Mouse (Mus musculus) layer of hippocampus, adult 18-20 months (tissue): Measurements from ENCODE around the gene Dscam. TPM values are rescaled to one million over a fixed set of nuclear protein-coding genes. Genes with fewer than 3 reads are reported as not detected.

Experiments
- DNase-seq, 2 experiments: peaks; one replicate each; pipeline ENCODE4 v3.0.0; 2022; ENCODE audit warnings: low spot score in 2 of 2
- total RNA-seq, 2 experiments: library from RNA; stranded (reverse); gene quantifications; 2 replicates each; pipeline ENCODE4 v1.2.3; 2021

Gene Dscam
- total RNA-seq, 2 experiments from 2014 or later = 35.7 to 36.8 TPM

DNA sequence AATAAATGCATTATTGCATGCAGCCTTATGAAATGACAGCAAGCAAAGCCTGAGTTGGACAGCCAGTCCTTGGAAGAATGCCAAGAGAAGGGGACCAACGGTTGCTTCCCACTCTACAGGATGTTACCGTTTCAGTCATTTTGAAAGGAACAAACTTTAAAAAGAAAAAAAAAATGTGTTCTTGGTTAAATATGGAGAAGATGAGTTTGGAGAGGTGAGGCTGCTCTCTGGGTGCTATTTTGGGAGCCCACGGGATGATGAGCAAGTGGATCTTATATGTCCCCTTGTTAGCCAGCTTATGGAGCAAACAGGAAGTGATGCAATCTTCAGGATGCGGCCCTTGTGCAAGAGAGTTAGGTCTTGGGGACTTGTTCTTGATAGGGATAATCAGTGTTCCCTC lies 60.5 kb downstream of the Dscam start:
- no peak for DNase-seq

DNA sequence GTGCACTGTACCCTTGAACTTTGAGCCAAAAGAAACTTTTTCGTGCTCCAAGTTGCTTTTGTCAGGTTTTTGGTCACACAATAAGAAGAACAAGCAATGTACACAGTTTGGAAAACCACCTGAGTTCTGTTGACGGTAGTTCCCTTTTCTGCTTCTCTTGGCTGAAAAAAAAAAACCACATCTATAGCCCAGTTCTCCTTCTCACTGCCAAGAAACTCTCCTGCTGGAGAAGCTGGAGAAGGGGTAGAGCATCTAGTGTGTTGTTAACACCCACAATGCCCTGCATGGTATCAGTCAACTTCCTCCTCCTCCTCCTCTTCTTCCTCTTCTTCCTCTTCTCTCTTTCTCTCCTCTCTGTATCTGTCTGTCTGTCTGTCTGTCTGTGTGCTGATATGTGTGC lies 65.3 kb downstream of the Dscam start:
- DNase-seq = no peak

DNA sequence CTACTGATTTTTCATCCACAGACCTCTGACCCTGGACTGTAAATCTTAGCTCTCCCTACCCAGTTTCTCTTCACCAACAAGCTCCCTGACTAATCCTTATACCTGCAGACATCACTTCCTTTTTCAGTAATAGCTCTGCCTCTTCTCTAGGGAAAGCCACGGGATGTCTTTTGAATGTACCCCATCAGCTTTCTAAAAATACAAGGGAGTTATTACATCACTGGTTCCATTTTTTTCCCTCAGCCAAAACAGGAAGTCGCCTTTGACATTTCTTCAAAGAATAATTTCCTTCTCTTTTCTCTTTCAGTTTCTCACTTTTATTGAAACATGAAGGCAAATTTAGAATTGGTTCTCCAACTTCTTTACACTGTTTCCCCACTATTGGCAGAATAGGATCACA lies 67.5 kb downstream of the Dscam start:
- no peak for DNase-seq

DNA sequence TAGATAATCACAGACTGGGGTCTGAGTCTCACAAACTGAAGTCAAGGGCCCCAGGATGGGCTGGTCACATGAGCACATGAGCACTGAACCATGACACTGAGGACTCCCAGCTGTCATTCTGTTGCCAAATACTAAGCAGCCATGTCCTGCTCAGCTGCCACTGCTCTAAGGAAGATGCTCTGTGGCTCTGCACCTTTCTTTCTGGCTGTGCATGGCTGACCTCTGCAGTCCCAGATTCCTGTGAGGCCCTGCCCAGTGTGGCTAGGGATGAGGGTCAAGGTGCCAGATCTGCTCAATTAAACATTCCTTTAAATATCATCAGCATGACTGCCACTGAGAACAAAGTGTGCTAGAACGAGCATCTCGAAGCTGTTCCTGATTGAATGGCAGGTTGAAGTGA lies 70.5 kb downstream of the Dscam start:
- no peak for DNase-seq

DNA sequence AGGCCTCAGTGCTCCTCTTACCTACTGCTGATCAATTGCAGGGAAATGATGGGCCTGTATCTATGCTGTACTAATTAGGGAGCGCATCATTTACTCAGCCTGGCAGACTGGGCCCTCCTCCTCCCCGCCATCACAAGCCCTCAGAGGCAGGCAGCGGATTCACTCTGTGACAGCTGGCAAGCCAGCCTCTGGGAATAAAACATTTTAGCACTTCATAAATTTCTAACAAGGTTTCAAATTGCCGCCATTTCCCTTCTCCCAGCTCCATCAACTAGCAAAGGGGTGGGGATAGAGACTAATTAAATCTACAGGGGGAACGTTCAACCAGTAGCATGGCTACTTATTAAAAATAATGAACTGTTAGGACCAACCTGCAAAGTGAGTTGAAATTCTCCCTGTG lies 72.0 kb downstream of the Dscam start:
- peak in 1 of 2 experiments; percentile 56 for DNase-seq

DNA sequence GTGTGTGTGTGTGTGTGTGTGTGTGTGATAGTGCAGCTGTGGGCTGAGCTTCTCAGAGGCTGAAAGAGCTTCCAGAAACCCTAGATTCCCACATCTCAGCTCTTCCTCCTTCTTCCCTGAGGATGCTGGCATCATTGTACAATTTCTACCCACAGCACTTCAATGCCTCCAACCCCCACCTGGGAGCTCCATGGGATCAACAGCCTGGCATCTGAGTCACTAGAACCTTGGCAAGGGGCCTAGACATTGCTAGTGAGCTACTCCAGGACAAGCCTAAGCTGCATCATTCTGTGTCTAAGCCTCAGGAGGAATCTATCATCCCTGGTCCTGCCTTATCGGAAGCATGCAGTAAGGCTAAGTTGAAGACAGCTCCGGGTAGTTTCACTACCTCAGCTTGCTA lies 73.8 kb downstream of the Dscam start:
- peak; percentile 40 to 82 for DNase-seq

DNA sequence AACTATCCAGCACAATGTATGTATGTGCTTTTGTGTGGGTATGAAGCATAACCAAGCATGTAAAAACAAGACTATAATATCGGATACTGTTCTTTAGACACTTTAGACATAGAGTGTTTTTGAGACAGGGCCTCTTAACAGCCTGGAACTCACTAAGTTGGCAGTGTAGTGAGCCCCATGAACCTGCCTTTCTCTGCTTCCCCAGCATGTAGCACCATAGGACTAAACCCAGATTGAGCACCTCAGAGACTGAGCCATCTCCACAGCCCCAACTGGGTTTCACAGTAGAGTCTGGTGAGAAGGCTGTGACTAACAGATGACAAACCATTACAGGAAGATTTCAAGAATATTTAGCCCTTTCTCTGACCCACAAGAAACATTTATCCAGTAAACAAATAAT lies 75.1 kb downstream of the Dscam start:
- no peak for DNase-seq

DNA sequence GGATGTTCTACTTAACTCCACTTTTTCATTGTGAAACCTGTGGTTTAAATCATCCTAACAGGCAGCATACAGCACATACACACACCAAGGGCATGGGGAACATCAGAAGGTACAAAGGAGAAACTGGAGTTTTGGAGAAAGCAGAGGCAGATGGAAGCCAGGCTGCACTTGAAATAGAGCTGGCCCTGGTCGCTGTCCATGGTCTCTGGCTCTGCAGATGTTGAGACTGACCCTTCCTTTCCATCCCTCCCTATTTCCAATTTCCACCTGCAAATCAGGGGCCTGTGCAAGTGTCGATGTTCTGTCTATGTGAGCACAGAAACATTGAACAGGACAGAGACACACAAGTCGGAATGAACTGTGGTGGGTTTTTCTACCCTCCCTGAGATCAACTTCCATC lies 81.2 kb downstream of the Dscam start:
- DNase-seq = no peak

DNA sequence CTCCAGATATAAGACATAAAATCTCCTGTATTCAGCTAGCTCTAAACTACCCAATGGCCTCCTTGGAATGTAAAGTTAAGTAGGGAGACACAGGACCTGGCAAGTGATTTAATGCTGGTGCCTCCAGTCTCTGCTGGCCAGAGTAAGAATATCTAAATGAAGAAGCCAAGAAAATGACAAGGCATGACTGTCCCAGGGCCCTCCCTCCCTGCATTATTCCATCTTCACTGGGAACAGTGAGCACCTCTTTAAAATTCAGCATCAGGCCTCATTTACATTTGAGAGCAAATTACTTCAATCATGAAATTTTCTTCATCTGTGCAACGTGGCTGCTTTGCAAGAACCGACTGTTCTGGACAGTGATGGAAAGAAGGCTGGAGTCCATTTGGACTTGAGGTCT lies 86.9 kb downstream of the Dscam start:
- peak in 1 of 2 experiments; percentile 45 for DNase-seq

DNA sequence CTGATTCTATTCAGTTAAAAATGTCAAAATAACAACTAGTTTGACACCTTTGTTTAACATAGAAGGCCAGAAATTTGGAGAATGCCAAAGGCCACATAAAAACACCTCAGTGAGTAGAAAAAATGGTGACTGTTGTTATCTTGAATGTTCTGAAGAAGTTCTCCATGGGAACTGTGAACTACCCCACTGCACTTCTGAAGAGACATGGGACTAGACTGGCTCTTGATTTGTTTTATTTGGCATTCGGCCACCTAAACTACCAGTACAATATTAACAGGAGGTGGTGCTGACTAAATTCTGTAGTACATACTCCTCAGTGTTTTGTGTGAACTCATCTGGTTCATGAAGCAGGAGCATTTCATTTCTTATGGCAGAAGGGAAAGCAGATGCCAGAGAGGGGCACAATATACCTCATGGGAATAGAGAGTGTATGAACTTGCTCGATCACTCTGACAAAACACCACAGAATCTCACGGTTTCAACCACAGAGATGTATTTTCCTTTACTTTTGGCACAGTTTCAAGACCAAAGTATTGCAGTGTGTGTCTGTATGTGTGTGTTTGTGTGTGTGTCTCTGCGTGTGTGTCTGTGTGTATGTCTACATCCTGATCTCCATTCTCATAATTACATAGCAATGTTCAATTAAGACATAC lies 94.5 kb downstream of the Dscam start:
- no peak for DNase-seq

DNA sequence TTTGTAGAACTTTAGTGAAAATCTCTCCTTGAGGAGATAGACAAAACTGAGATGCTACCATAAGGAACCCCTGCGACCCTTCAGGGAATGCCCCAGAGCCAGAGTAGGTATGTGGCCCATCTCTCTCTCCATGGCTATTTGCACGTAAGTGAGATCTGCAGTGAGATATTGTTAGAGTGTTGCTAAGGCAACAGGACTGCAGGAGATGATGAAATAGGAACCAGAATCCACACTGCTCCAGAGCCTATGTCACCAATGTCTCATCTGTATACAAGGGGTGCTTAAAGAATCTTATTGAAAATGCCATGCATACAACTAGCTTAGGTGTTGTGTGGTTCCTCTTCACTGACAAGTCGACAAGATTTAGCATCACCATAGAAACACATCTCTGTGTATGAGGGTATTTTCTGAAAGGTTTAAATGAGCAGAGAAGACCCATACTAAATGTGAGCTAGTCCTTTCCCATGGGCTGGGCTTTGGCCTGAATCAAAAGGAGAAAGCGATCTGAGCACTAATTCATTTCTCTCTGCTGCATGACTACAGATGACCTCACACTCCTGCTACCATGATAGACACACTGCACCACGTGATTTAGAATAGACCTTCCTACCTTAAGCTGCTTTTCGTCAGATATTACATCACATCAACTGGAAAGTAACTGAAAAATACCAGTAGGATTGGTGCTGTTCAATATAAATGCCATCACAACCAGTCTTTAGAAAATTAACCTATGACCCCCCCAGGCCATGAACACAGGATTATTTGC lies 95.2 kb downstream of the Dscam start:
- peak in 1 of 2 experiments; percentile 24 for DNase-seq

DNA sequence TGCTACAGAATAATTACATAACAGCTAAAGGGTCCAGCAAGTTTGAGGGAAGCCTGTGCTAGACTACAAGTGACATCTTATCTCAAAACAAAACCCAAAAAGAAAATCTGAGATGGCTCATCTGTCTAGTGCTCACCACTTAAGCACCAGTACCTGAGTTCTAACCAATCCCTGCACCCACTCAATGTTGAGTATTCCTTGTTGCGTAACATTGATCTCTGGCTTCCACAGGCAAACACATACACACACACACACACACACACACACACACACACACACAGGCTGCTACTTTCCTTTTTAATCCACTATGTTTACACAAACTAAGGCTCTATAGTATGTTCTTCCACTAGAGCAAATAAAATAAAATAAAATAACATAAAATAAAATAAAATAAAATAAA lies 96.7 kb downstream of the Dscam start:
- DNase-seq = no peak

DNA sequence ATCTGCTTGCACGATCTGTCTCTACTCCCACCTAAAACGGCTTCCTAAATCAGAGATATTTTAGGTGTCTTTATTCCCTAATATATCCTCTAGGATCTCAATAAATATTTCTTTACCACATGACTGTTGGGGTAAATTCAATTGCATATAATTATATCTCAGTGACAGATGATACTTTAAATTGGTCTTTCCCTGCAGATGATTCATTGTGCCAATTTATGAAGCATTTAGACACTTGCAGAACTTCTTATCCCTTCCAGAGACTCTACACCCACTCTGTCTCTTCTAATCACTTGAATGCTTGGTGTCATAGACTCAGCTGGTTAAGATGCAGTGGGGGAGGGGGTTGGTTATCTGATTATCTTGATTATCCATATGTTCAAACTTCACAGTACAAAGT lies 97.9 kb downstream of the Dscam start:
- peak in 1 of 2 experiments; percentile 40 for DNase-seq

DNA sequence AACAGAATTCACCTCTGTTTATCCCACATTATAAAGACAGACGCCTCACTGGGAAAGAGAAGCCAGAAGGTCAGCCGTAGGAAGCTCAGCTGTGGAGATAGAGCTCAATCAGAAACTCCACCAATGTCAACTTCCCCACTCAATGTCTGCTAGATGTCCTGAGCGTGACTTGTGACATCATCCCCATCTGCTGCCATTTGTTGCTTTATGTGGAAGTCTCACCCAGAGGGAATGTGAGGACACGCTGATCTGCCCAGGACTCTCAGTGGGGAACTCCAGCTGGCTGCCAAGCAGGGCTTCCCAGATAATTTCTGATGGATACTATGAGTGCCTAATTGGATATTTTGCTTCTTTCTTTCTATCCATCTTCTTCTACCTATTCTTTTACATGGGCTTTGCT lies 103.7 kb downstream of the Dscam start:
- DNase-seq = peak in 1 of 2 experiments; percentile 59

DNA sequence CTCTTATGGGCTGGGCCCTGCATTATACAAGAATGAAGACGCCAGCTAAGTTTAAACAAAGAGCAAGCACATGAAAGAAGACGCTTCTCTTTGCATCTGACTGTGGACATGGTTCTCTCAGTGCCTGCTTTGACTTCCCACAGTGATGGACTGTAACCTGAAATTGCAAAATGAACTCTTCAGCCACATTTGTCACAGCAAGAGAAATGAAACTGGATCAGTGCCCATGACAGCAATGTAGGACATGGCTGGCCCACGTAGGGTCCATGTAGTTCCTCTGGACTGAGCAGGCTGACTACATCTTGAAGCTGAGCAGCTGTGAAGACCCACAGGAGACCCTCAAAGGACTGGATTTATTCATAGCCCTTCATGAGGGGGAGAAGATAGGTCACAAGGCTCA lies 108.3 kb downstream of the Dscam start:
- no peak for DNase-seq

DNA sequence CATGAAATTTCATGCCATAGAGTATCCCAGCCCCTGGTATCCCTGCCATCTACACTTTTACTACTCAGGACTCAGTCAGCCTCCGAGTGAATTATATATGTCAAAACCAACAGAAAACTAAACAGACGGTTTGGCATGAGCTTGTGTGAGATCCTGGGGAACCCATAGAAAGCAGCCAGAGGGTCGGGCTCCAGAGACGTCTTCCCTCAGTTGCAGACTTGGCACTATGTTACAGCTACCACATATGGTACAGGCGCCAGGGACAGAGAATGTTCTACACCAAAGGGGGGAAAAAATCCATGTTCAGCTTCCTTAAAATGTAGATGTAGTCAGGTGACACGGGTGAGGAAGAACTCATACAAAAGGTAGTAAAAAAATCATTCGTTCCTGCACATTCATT lies 109.2 kb downstream of the Dscam start:
- DNase-seq = no peak

DNA sequence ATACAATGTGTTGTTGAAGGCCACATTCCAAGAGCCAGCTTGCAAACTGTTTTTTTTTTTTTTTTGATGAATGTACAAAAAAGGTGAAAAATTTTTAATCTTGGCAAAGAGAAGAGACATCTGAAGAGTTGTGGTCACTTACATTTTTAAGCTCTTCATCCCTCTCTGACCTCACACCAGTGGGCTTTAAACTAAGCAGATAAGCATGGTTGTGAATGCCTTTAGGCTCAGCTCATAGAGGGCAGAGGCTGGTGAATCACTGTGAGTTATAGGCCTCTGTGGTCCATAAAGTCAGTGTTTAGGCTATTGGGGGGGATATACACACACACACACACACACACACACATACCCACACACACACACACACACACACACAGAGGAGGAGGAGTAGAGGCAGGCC lies 109.8 kb downstream of the Dscam start:
- no peak for DNase-seq

DNA sequence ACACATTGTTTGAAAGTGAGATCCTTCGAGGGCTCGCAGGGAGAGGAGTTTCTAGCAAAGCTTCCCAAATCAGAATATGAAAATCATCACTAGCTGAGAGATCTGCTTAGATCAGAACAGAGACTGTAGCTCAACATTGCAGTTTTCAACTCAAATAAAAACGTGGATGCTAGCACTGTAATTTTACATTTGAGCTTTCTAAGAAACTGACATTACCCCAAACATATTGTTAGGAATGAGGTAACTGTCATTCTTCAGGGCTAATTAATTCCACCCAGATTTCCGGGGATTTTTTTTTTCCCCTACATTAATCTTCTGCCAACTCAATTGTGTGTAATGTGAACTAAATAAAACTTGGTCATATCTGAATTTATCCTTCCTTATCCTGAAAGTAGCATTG lies 110.3 kb downstream of the Dscam start:
- DNase-seq = no peak

DNA sequence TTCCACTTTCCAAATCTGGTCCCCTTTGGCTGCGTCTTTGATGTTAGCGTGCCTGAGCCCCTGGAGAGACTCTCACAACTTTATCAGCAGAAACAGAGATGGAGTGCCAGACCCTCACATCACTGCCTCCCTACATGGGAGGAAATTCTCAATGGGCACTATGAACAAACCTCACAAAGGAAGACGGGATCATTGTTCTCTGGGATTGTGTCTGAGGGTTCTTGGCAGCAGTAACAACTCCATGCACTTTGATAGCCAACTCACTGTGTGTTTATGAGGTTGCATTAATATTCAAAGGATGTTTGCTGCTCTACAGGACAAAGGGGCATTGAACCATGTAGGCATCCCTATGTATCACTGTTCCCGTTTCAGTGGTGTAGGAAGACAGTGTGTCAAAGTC lies 135.3 kb downstream of the Dscam start:
- no peak for DNase-seq

DNA sequence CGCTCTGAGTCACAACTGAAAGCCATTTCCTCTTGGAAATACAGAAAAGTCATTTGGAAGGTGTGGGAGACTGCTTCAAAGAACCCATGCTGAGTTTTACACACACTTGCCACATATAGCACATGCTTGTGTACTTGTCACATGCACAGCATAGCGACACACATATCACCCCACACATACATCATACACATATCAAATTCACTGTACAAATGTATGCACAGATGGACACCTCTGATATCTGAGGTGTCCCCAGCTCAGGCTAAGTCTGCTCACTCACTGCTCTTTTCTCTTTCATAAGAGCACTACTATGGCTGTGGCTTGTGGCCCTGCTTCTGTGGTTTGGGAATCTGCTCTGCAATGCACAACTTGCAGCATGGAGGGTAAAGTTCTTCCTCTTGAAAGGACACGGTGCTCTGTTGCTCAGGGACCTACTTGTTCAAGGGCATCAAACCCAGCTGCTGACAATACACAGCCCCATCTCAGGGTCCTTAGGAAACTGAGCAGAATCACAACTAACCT lies 137.0 kb downstream of the Dscam start:
- DNase-seq = no peak

DNA sequence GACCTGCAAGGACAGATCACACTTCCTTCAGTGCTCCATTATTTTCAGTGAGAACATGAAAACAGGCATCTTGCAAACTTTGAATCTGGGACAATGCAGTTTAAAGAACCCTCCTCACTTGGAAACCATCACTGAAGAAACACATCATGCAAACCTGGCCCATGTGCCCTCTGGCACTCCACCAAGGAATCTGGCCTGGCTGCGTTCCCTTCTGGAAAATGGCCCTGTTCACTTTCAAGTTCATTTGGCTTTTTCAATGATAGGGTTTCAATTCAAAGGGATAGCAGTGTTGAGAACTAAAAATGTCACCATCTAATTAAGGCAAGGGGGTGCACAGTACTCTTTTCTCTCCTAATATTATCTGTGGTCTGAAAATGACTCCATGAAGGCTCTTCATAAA lies 142.9 kb downstream of the Dscam start:
- no peak for DNase-seq

DNA sequence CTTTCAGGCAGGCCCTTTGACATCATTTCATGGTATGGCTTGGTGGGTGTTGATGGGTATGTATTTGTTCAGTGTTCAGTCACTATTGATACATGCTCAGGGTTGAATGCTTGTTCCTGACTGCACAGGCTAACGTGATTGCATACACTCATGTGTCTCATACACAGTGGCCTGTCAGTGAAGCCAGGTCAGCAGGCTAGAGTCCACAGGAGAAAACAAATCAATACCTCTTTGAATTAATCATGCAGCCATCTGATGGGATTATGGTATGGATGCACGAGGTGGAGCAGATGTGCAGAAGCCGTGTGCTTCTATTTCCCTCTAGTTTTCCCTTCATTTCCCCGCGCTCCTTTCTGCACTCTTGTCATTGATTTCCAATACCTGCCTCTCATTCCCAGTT lies 143.7 kb downstream of the Dscam start:
- DNase-seq = no peak

DNA sequence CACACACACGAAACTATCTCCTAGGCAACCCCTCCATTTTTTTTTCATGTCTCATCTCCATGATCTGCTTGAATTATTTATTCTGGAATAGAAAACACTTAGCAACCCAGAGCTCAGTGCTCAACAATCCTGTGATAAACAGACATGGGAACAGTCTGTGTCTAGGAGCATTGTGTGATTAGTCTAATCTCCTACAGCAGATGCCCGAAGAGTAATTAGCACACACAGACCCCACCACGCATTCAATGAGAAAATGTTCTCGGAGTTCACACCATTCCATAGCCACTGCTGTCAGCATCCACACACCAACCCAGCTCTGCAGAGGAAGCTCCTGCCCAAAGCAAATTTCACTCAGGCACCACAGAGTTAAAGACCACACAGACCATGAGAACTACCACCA lies 146.1 kb downstream of the Dscam start:
- peak; percentile 51 to 81 for DNase-seq
